Mouse (Mus musculus) heart, embryonic 10.5 days (tissue): ENCODE results near the gene Slc24a3. TPM values are rescaled to one million over a fixed set of nuclear protein-coding genes. Genes with fewer than 3 reads are reported as not detected.

Experiments
- DNase-seq: peaks from one replicate; pipeline ENCODE4 v3.0.0-alpha.2; 2017; ENCODE audit warnings: low spot score
- H3K27ac ChIP-seq: fragments of 300-500 bp; sonication (generic); 2 replicates; pipeline ENCODE4 v1.5.1; 2016; ENCODE audit warnings: mild to moderate bottlenecking
- H3K27me3 ChIP-seq: fragments of 300-500 bp; sonication (generic); 2 replicates; pipeline ENCODE4 v1.6.1; 2016; ENCODE audit warnings: mild to moderate bottlenecking; ENCODE audit not compliant: poor library complexity, insufficient read depth, severe bottlenecking
- H3K36me3 ChIP-seq: fragments of 300-500 bp; sonication (generic); 2 replicates; pipeline ENCODE4 v1.6.1; 2016; ENCODE audit warnings: mild to moderate bottlenecking, moderate library complexity
- H3K4me1 ChIP-seq: fragments of 300-500 bp; sonication (generic); 2 replicates; pipeline ENCODE4 v1.6.1; 2016; ENCODE audit warnings: mild to moderate bottlenecking
- H3K4me3 ChIP-seq: fragments of 300-500 bp; sonication (generic); 2 replicates; pipeline ENCODE4 v1.5.1; 2016; ENCODE audit warnings: mild to moderate bottlenecking, moderate library complexity
- H3K9me3 ChIP-seq: fragments of 300-500 bp; sonication (generic); 2 replicates; pipeline ENCODE4 v1.6.1; 2016; ENCODE audit warnings: mild to moderate bottlenecking, moderate library complexity
- WGBS: fragments of 180-500 bp; shearing (Covaris S2); methylation state at CpG from one replicate; pipeline ENCODE4 v1.1.7; 2016; 5-methylcytosine and 5-hydroxymethylcytosine counted together
- polyA plus RNA-seq: library from polyadenylated mRNA; unstranded; fragments of >200 nt; fragmentation: Nextera tagmentation; extraction: Ambion mirVana; gene quantifications from 2 replicates; pipeline ENCODE4 v1.2.1, GENCODE M21; 2016

Slc24a3 gene
- polyA plus RNA-seq, 1 experiment from 2014 or later: 2.2 TPM

- no peak overlapping the region for H3K27ac ChIP-seq
- H3K4me3 ChIP-seq: no peak overlapping the region
- no peaks in the 10 kb centered on the region for H3K36me3 ChIP-seq
- 67% methylated on average over 1 of the region's 1 CpGs for WGBS
- no peaks in the 10 kb centered on the region for H3K4me1 ChIP-seq
- H3K27me3 ChIP-seq: no peaks in the 10 kb centered on the region
- no peaks in the 10 kb centered on the region for H3K9me3 ChIP-seq
- DNase-seq: no peak
These were observed 94.6 kb downstream of the Slc24a3 start for GRCm38 (mm10) chr2:145262153-145262552.

GRCm38 (mm10) chr2:145266723-145267122 lies 99.2 kb downstream of the Slc24a3 start:
- no peak overlapping the region for H3K27ac ChIP-seq
- no peaks in the 10 kb centered on the region for H3K36me3 ChIP-seq
- WGBS: 61% methylated on average over 1 of the region's 1 CpGs
- H3K4me1 ChIP-seq: no peaks in the 10 kb centered on the region
- no peak overlapping the region for H3K4me3 ChIP-seq
- H3K9me3 ChIP-seq: no peaks in the 10 kb centered on the region
- no peak for DNase-seq
- no peaks in the 10 kb centered on the region for H3K27me3 ChIP-seq

- Histone ChIP-seq H3K4me3 (no peak overlapping the region), H3K27me3 (no peaks in the 10 kb centered on the region), H3K27ac (no peak overlapping the region), H3K9me3 (no peaks in the 10 kb centered on the region), H3K4me1 (no peaks in the 10 kb centered on the region), H3K36me3 (no peaks in the 10 kb centered on the region)
- no peak for DNase-seq
These were observed 101.4 kb downstream of the Slc24a3 start for GRCm38 (mm10) chr2:145268971-145269370.

- DNase-seq: no peak
- no peaks in the 10 kb centered on the region for H3K27me3 ChIP-seq
- H3K4me1 ChIP-seq: no peaks in the 10 kb centered on the region
- H3K9me3 ChIP-seq: no peaks in the 10 kb centered on the region
- H3K36me3 ChIP-seq: no peaks in the 10 kb centered on the region
- H3K27ac ChIP-seq: no peak overlapping the region
- 74% methylated on average over 4 of the region's 4 CpGs for WGBS
- H3K4me3 ChIP-seq: no peak overlapping the region
These were observed 101.9 kb downstream of the Slc24a3 start for GRCm38 (mm10) chr2:145269410-145269809.

GRCm38 (mm10) chr2:145274016-145274677 lies 106.6 kb downstream of the Slc24a3 start:
- Histone ChIP-seq H3K27me3 (no peaks in the 10 kb centered on the region), H3K36me3 (no peaks in the 10 kb centered on the region), H3K4me3 (no peak overlapping the region), H3K4me1 (no peaks in the 10 kb centered on the region), H3K9me3 (no peaks in the 10 kb centered on the region), H3K27ac (no peak overlapping the region)
- DNase-seq: no peak
- WGBS: 75% methylated on average over 9 of the region's 9 CpGs

- Histone ChIP-seq H3K4me1 (no peaks in the 10 kb centered on the region), H3K27me3 (no peaks in the 10 kb centered on the region), H3K4me3 (no peak overlapping the region), H3K36me3 (no peaks in the 10 kb centered on the region), H3K27ac (no peak overlapping the region), H3K9me3 (no peaks in the 10 kb centered on the region)
- DNase-seq: no peak
- WGBS: 87% methylated on average over 1 of the region's 1 CpGs
These were observed 111.8 kb downstream of the Slc24a3 start for GRCm38 (mm10) chr2:145279336-145279735.

GRCm38 (mm10) chr2:145283746-145284145 lies 116.2 kb downstream of the Slc24a3 start:
- Histone ChIP-seq H3K9me3 (no peaks in the 10 kb centered on the region), H3K36me3 (no peaks in the 10 kb centered on the region), H3K27me3 (no peaks in the 10 kb centered on the region), H3K4me1 (no peaks in the 10 kb centered on the region), H3K27ac (no peak overlapping the region), H3K4me3 (no peak overlapping the region)
- WGBS: 52% methylated on average over 2 of the region's 2 CpGs
- no peak for DNase-seq

- Histone ChIP-seq H3K27ac (no peak overlapping the region), H3K4me3 (no peak overlapping the region), H3K36me3 (no peaks in the 10 kb centered on the region), H3K27me3 (no peaks in the 10 kb centered on the region), H3K9me3 (no peaks in the 10 kb centered on the region), H3K4me1 (no peaks in the 10 kb centered on the region)
- no peak for DNase-seq
- WGBS: 65% methylated on average over 1 of the region's 1 CpGs
These were observed 120.9 kb downstream of the Slc24a3 start for GRCm38 (mm10) chr2:145288501-145288900.

GRCm38 (mm10) chr2:145291473-145291872 lies 123.9 kb downstream of the Slc24a3 start:
- peak; percentile 9 for DNase-seq
- H3K36me3 ChIP-seq: no peaks in the 10 kb centered on the region
- H3K4me1 ChIP-seq: no peaks in the 10 kb centered on the region
- H3K4me3 ChIP-seq: no peak overlapping the region
- 21% methylated on average over 2 of the region's 2 CpGs for WGBS
- no peak overlapping the region for H3K27ac ChIP-seq
- H3K27me3 ChIP-seq: no peaks in the 10 kb centered on the region
- H3K9me3 ChIP-seq: no peaks in the 10 kb centered on the region

- Histone ChIP-seq H3K9me3 (no peaks in the 10 kb centered on the region), H3K27me3 (no peaks in the 10 kb centered on the region), H3K27ac (no peak overlapping the region), H3K4me1 (no peaks in the 10 kb centered on the region), H3K36me3 (no peaks in the 10 kb centered on the region), H3K4me3 (no peak overlapping the region)
- 97% methylated on average over 1 of the region's 1 CpGs for WGBS
- DNase-seq: peak; percentile 64
These were observed 124.6 kb downstream of the Slc24a3 start for GRCm38 (mm10) chr2:145292196-145292595.

GRCm38 (mm10) chr2:145292816-145293215 lies 125.3 kb downstream of the Slc24a3 start:
- DNase-seq: no peak
- H3K27ac ChIP-seq: no peak overlapping the region
- WGBS: 45% methylated on average over 1 of the region's 1 CpGs
- H3K27me3 ChIP-seq: no peaks in the 10 kb centered on the region
- H3K4me3 ChIP-seq: no peak overlapping the region
- no peaks in the 10 kb centered on the region for H3K4me1 ChIP-seq
- no peaks in the 10 kb centered on the region for H3K9me3 ChIP-seq
- no peaks in the 10 kb centered on the region for H3K36me3 ChIP-seq

GRCm38 (mm10) chr2:145296906-145297305 lies 129.4 kb downstream of the Slc24a3 start:
- Histone ChIP-seq H3K27ac (no peak overlapping the region), H3K27me3 (no peaks in the 10 kb centered on the region), H3K4me3 (no peak overlapping the region)

GRCm38 (mm10) chr2:145299914-145300699 lies 132.6 kb downstream of the Slc24a3 start:
- WGBS: 64% methylated on average over 5 of the region's 5 CpGs
- Histone ChIP-seq H3K27ac (no peak overlapping the region), H3K36me3 (no peaks in the 10 kb centered on the region), H3K4me3 (no peak overlapping the region), H3K27me3 (no peaks in the 10 kb centered on the region), H3K4me1 (no peaks in the 10 kb centered on the region), H3K9me3 (no peaks in the 10 kb centered on the region)
- DNase-seq: peak; percentile 72

More at GRCm38 (mm10) chr2:145296906-145297305, 129.4 kb downstream of the Slc24a3 start:
- WGBS: 76% methylated on average over 1 of the region's 1 CpGs
- DNase-seq: no peak
- H3K36me3 ChIP-seq: no peaks in the 10 kb centered on the region
- no peaks in the 10 kb centered on the region for H3K9me3 ChIP-seq
- H3K4me1 ChIP-seq: no peaks in the 10 kb centered on the region
